Mouse (Mus musculus) heart, postnatal 0 days (tissue): Measurements from ENCODE around the gene Hist1h1t.

Source experiments
- CTCF ChIP-seq: IDR thresholded peaks from 2 replicates; pipeline ENCODE4 v1.5.1; 2016; ENCODE audit warnings: antibody characterized with exemption, control low read depth, low read depth
- EP300 ChIP-seq: IDR thresholded peaks from 2 replicates; pipeline ENCODE4 v1.6.1; 2016; ENCODE audit warnings: antibody characterized with exemption, low read depth

- no peak for TF ChIP-seq EP300
- no peak for TF ChIP-seq CTCF
Measured at GRCm38 (mm10) chr13:23742007-23742406, 46.4 kb downstream of the Hist1h1t start.
